Mouse (Mus musculus) telencephalon, adult 2 months (tissue): ENCODE measurements around the gene Evpl.

Experiments used
- DNase-seq: peaks from one replicate; pipeline ENCODE4 v3.0.0-alpha.2; 2011; ENCODE audit warnings: low read depth, low spot score

The Evpl gene

GRCm38 (mm10) chr11:116174775-116175448 lies 63.0 kb downstream of the Evpl start:
- no peak for DNase-seq

- no peak for DNase-seq
Observed at GRCm38 (mm10) chr11:116171959-116172358, 65.9 kb downstream of the Evpl start.
